Mouse (Mus musculus) G1E (cell line): ENCODE results near the gene Shld2.

ENCODE experiments used
- CTCF ChIP-seq: IDR thresholded peaks from 2 replicates; pipeline ENCODE4 v1.5.1; 2012; ENCODE audit warnings: low read depth, low read length, inconsistent platforms, mixed read lengths
- GATA1 ChIP-seq: IDR thresholded peaks from 2 replicates; pipeline ENCODE4 v1.6.1; 2012; ENCODE audit warnings: borderline replicate concordance, low read length, inconsistent platforms, mixed read lengths
- GATA2 ChIP-seq: IDR thresholded peaks from 2 replicates; pipeline ENCODE4 v1.6.1; 2012; ENCODE audit warnings: low read depth, low read length, inconsistent platforms, borderline replicate concordance
- TAL1 ChIP-seq: conservative IDR thresholded peaks from 2 replicates; pipeline ENCODE4 v1.6.1; 2012; ENCODE audit warnings: low read depth, low read length, inconsistent platforms, mixed read lengths

DNA sequence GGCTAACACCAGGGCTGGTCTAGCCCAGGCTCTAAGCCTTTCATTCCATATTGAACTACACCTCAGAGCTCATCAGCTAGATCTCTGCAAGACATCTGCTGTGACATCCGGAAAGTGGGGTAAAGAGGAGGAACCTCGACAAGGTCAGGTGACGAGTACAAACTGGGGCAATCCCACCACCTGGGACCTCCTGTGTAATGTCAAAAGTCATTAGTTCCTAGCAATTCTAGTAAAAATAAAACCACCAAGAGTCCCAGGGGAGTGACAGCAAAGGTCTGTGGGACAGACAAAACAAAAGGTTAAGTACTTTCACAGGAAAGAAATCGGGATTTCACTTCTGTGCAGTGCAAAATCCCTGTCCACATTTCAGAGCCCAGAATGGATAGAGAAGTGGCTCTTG, 116.4 kb downstream of the Shld2 start:
- TF ChIP-seq GATA1, result no peak
- no peak for TF ChIP-seq CTCF
- no peak for TF ChIP-seq TAL1
- TF ChIP-seq GATA2, result no peak
